Mouse (Mus musculus) neural tube, embryonic 14.5 days (tissue): ENCODE results near the gene Ttc30b. TPM values are rescaled to one million over a fixed set of nuclear protein-coding genes. Genes with fewer than 3 reads are reported as not detected.
"Not testable (repeated sequence)": the region's sequence is repeated elsewhere in the genome, so short reads cannot be mapped to it uniquely, and the experiment has no call there.

Source experiments
- ATAC-seq: fragments of 200-750 bp; cut with Nextera tagmentation; 2 replicates; pipeline ENCODE4 v1.8.0; 2017; ENCODE audit warnings: low read depth, mild to moderate bottlenecking, moderate TSS enrichment, moderate library complexity
- H3K27ac ChIP-seq: fragments of 300-500 bp; sonication (generic); 2 replicates; pipeline ENCODE4 v1.5.1; 2014; ENCODE audit warnings: low read depth, mild to moderate bottlenecking, control low read depth, low read length, moderate library complexity, mixed read lengths
- H3K27me3 ChIP-seq: fragments of 300-500 bp; sonication (generic); 2 replicates; pipeline ENCODE4 v1.6.1; 2014; ENCODE audit warnings: low read length; ENCODE audit not compliant: control insufficient read depth, insufficient read depth
- H3K36me3 ChIP-seq: fragments of 300-500 bp; sonication (generic); 2 replicates; pipeline ENCODE4 v1.6.1; 2014; ENCODE audit warnings: low read length, mixed read lengths; ENCODE audit not compliant: control insufficient read depth, insufficient read depth
- H3K4me1 ChIP-seq: fragments of 300-500 bp; sonication (generic); 2 replicates; pipeline ENCODE4 v1.6.1; 2014; ENCODE audit warnings: low read length; ENCODE audit not compliant: control insufficient read depth, insufficient read depth
- H3K4me2 ChIP-seq: fragments of 300-500 bp; sonication (generic); 2 replicates; pipeline ENCODE4 v1.6.1; 2014; ENCODE audit warnings: mild to moderate bottlenecking, low read depth, low read length, control low read depth
- H3K4me3 ChIP-seq: fragments of 300-500 bp; sonication (generic); 2 replicates; pipeline ENCODE4 v1.5.1; 2014; ENCODE audit warnings: low read depth, low read length, control low read depth, mixed read lengths
- H3K9ac ChIP-seq: fragments of 300-500 bp; sonication (generic); replicated peaks from 2 replicates; pipeline ENCODE4 v1.6.1; 2014; ENCODE audit warnings: low read depth, mild to moderate bottlenecking, control low read depth, low read length, mixed read lengths
- H3K9me3 ChIP-seq: fragments of 300-500 bp; sonication (generic); 2 replicates; pipeline ENCODE4 v1.6.1; 2016; ENCODE audit warnings: low read length; ENCODE audit not compliant: control insufficient read depth
- WGBS: fragments of 180-500 bp; shearing (Covaris S2); extraction: QIAGEN DNeasy Blood & Tissue Kit; methylation state at CpG from one replicate; pipeline ENCODE4 v1.1.7; 2014; 5-methylcytosine and 5-hydroxymethylcytosine counted together
- polyA plus RNA-seq: library from polyadenylated mRNA; unstranded; fragments of >200 nt; fragmentation: Nextera tagmentation; extraction: Ambion mirVana; gene quantifications from 2 replicates; pipeline ENCODE4 v1.2.1, GENCODE M21; 2014

Ttc30b gene
- 18.3 and 20.2 TPM in 2 replicates for polyA plus RNA-seq

DNA sequence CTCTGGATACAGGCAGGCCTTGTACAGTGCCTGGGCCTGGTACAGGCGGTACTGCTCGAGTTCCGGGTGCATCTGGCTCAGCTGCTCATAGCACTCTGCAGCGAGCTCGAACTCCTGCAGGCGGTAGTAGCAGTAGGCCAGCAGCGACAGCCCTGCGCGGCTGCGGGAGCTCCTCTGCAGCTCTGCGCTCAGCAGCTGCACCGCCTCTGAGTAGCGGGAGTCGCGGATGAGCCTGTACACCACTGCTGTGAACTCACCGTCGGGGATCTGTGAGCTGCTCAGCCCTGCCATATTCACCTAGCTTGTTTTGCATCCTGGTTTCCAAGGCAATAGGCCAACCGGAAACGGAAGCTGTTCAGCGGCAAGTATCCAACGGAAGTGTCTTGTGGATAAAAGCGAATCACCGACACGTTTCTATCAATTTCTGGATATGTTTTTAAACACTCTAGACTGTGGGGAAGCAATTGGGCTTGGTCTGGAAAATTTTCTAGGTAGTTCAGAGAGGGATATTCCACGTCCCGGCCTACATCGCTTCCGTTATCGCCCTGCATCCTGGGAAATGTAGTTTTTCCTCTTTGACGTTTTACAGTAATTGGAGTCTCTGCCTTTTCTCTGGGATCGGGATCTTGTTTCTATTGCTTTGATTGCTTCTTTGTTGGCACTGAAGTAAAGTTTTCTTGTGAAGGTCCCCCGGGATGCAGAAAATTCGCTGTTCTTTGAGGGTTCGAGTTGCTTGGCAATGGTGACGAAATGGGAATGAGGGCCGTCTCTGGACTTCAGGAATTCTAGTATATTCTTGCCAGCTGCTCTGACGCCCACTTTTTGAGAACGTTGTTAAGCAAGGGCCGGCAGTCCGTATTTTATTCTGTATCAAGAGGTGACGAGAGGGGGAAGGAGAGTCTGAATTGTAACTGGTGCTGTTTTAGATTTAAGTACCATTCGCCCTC, at the start of gene Ttc30b:
TSS of gene Ttc30b (minus strand) at position 469 of the 947 bp plus-strand sequence.
- Histone ChIP-seq H3K4me1 (no peaks in the 10 kb centered on the region), H3K36me3 (no peaks in the 10 kb centered on the region), H3K4me2 (peak within 1 kb of the TSS; percentile 57), H3K4me3 (peak within 1 kb of the TSS; percentile 47), H3K27ac (peak within 1 kb of the TSS; percentile 85), H3K27me3 (no peaks in the 10 kb centered on the region), H3K9me3 (no peaks in the 10 kb centered on the region), H3K9ac (peak within 1 kb of the TSS; percentile 59)
- WGBS: 3% methylated on average over 32 of the region's 42 CpGs
- peak; percentile 93 for ATAC-seq

- H3K4me3 ChIP-seq: no peak overlapping the region
- ATAC-seq: no peak
- no peak overlapping the region for H3K9ac ChIP-seq
- WGBS: 58% methylated on average over 9 of the region's 9 CpGs
- H3K36me3 ChIP-seq: no peaks in the 10 kb centered on the region
- no peaks in the 10 kb centered on the region for H3K9me3 ChIP-seq
- H3K27me3 ChIP-seq: no peaks in the 10 kb centered on the region
- H3K27ac ChIP-seq: peak overlapping the region; percentile 95
- H3K4me1 ChIP-seq: peaks cover 40% of the 10 kb centered on the region
- no peak overlapping the region for H3K4me2 ChIP-seq
Measured at GRCm38 (mm10) chr2:75987739-75988138, 49.4 kb upstream of the Ttc30b start.

DNA sequence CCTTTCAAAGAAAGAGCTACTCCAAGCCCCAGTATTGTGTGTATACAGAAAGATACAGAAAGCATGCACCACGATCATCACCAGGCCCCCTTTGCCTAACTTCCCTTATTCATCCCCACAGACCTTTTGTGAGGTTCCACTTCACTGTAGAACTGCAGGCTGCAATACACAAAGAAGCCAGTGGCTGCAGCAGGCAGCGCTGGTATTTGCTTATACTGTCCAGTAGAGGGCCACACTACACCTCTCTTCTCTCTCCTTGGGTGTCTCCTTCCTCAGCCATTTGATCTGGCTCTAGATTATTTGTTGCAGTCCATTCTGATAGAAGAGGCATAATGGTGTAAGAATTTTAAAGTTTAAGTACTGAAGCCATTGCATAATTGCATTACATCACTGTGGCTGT, 46.7 kb upstream of the Ttc30b start:
- H3K4me2 ChIP-seq: peak overlapping the region; percentile 1; the same call in 1 of the 2 replicates
- 2% methylated on average over 2 of the region's 2 CpGs for WGBS
- no peaks in the 10 kb centered on the region for H3K36me3 ChIP-seq
- peaks cover 34% of the 10 kb centered on the region for H3K4me1 ChIP-seq
- peak; percentile 66 for ATAC-seq
- no peak overlapping the region for H3K4me3 ChIP-seq
- no peak overlapping the region for H3K9ac ChIP-seq
- no peaks in the 10 kb centered on the region for H3K9me3 ChIP-seq
- peak overlapping the region; percentile 65; the same call in 1 of the 2 replicates for H3K27ac ChIP-seq
- no peaks in the 10 kb centered on the region for H3K27me3 ChIP-seq

- Histone ChIP-seq H3K4me2 (no peak overlapping the region), H3K4me1 (peaks cover 21% of the 10 kb centered on the region), H3K9ac (no peak overlapping the region), H3K36me3 (no peaks in the 10 kb centered on the region), H3K27me3 (no peaks in the 10 kb centered on the region), H3K4me3 (no peak overlapping the region), H3K27ac (0 out of 2 replicates have a peak overlapping the region, but pooled peaks have one; percentile 4), H3K9me3 (no peaks in the 10 kb centered on the region)
- WGBS: 43% methylated on average over 3 of the region's 3 CpGs
- no peak for ATAC-seq
Measured at GRCm38 (mm10) chr2:75983847-75984246, 45.5 kb upstream of the Ttc30b start.

DNA sequence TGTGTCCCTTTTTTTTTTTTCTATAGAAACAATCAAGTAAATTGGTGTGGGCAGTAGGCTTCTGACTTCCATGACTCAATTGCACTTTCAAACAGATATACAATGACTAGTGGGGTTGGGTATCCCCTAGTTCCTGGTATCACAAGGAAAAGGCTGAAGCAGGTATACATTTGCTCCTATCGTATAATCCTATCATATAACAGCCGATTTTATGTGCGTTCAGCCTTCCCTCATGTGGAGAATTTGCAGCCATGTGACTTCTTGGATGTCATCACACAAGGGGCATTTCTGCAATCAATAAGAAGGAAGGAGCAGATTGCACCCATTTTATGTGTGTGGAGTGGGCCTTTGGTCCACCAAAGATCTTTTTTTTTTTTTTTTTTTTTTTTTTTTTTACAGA, 44.7 kb upstream of the Ttc30b start:
- Histone ChIP-seq H3K27me3 (no peaks in the 10 kb centered on the region), H3K9me3 (no peaks in the 10 kb centered on the region), H3K36me3 (no peaks in the 10 kb centered on the region), H3K4me3 (no peak overlapping the region), H3K9ac (no peak overlapping the region), H3K27ac (no peak overlapping the region), H3K4me1 (peaks cover 14% of the 10 kb centered on the region), H3K4me2 (no peak overlapping the region)
- WGBS: 95% methylated on average over 3 of the region's 3 CpGs
- ATAC-seq: no peak

DNA sequence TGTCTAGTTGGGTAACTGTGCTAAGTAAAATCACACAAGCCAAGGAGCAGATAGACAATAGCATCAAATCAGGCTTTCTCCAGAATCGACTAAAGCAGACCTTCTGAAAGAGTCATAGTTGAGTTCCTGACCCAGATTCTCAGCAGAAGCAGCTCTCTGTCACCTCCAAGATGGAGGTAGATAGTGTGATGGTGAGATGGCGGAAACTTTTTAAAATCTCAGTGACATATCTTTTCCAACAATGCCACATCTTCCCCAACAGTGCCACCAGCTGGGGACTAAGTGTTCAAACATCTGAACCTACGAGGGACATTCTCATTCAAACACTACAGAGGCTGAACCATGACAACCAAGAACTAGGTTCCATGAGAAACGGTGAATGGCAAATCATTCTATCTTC, 44.2 kb upstream of the Ttc30b start:
- H3K27ac ChIP-seq: no peak overlapping the region
- WGBS: 98% methylated on average over 4 of the region's 4 CpGs
- no peaks in the 10 kb centered on the region for H3K27me3 ChIP-seq
- H3K9me3 ChIP-seq: no peaks in the 10 kb centered on the region
- H3K4me1 ChIP-seq: peaks cover 9% of the 10 kb centered on the region
- no peak for ATAC-seq
- H3K4me3 ChIP-seq: no peak overlapping the region
- H3K9ac ChIP-seq: no peak overlapping the region
- H3K4me2 ChIP-seq: no peak overlapping the region
- no peaks in the 10 kb centered on the region for H3K36me3 ChIP-seq

DNA sequence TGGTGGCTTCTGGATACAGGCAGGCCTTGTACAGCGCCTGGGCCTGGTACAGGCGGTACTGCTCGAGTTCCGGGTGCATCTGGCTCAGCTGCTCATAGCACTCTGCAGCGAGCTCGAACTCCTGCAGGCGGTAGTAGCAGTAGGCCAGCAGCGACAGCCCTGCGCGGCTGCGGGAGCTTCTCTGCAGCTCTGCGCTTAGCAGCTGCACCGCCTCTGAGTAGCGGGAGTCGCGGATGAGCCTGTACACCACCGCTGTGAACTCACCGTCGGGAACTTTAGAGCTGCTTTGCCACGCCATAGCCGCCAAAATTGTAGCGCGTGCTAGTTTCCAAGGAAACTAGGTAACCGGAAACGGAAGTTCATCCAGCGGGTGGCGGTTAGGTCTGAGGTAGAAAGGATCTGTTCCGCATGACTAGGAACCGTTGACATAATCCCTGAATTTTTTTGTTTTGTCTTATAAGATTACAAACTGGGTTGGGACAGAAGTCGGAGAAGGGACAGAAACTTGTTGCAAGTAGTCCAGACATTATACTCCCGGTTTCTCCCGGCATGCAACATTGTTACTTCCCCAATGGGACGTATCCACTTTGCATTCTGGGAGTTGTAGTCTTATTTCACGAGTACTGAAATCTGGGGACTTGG, 43.2 kb upstream of the Ttc30b start, which contains the start of gene Ttc30a1:
TSS of gene Ttc30a1 (minus strand) at position 528 of the 642 bp plus-strand sequence.
- H3K27ac ChIP-seq: not testable (repeated sequence)
- 3% methylated on average over 27 of the region's 34 CpGs for WGBS
- ATAC-seq: peak; percentile 58

DNA sequence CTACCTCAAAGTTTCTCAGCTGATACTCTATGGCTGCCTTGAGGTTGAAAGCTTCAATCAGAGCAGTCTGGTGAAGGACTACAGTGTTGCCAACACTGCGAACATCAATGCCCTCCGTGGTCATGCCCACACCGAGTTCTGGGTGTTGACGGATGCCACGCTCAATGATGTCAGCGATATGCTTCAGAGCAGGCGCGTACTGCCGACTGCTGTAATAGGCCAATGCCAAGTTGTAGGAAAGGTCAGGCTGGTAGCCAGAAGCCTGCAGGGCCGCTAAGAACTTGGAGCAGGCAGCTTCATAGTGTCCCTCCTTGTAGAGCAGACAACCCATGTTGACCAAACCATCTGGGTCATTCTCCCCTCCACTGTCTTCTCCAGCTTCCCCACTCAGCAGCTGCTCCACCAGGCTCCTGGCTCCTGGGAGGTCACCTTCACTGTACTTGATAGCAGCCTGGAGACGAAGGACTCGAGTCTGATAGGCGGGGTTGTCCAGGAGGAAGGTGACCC, 42.6 kb upstream of the Ttc30b start:
- not testable (repeated sequence) for H3K27me3 ChIP-seq, H3K27ac ChIP-seq, ATAC-seq, H3K36me3 ChIP-seq, H3K4me1 ChIP-seq, H3K9me3 ChIP-seq, H3K9ac ChIP-seq
- H3K4me3 ChIP-seq: peak overlapping the region; percentile 42
- WGBS: 97% methylated on average over 13 of the region's 13 CpGs
- H3K4me2 ChIP-seq: peak overlapping the region; percentile 52

More for the DNA sequence above, 43.2 kb upstream of the Ttc30b start, which contains the start of gene Ttc30a1:
- Histone ChIP-seq H3K4me3 (peak within 1 kb of the TSS; percentile 42), H3K9ac (0 out of 2 replicates have a peak within 1 kb of the TSS, but pooled peaks have one; percentile 28), H3K4me2 (peak within 1 kb of the TSS; percentile 52)
- not testable (repeated sequence) for H3K4me1 ChIP-seq, H3K9me3 ChIP-seq, H3K27me3 ChIP-seq, H3K36me3 ChIP-seq
